Mouse (Mus musculus): ENCODE measurements at regions not wholly inside any gene's neighbourhood (a gene's known extent, or its start where the extent isn't known, plus 50 kb on each side); places are given as distances from the start of the nearest gene placed in this dataset.
"Not testable (repeated sequence)": the region's sequence is repeated elsewhere in the genome, so short reads cannot be mapped to it uniquely, and the experiment has no call there.

- DNase-seq (ENCODE audit: low spot score), result not testable (repeated sequence)
Measured at GRCm38 (mm10) chr17:13590240-13590837, 170.0 kb upstream of the Afdn start.

All from urinary bladder, postnatal 25 days (tissue).